Mouse (Mus musculus): ENCODE measurements around the gene Ifnb1. TPM values are rescaled to one million over a fixed set of nuclear protein-coding genes. Genes with fewer than 3 reads are reported as not detected.

Ifnb1 gene
- total and polyA plus RNA-seq, 3 experiments, result not detected

DNA sequence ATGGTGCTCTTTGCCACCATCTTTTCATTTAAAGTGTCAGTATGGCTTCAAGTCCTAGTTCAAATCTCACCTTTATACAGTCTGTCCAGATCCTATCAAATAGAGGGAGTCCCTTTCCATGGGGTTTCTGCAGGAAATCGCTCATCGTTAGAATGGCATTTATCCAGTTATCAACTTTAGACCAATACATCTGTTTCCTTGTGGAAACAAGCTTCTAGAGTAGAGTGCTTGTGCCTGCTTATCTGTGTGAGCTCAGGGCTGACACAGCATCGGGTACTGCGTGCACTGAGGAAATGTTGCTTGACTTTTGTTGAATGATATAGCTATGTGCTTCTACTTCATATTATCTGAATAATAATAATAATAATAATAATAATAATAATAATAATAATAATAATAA is 8.8 kb downstream of the Ifnb1 start:
- no peak for DNase-seq (ENCODE audit: extremely low read depth)

DNA sequence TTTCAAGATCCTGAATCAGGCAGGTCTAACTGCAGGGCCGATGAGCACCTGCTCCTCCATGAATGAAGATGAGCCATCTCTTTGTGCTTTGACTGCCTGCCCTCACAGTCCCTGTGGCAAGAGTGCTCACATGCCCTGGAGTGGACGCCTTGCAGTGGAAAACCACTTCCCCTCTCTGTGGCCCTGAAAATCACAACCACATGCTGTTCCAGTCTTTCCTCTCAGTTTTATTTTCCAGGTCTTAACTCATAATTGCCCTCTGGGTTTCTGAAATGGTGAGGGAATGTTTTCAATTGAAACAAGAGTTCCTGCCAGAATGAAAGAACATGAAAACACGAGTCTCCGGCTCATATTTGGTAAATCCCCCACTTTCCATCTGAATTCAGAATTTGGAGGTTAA is 18.8 kb downstream of the Ifnb1 start:
- H3K27me3 ChIP-seq (replicated peaks), result no peaks in the 10 kb centered on the region
- H3K36me3 ChIP-seq (replicated peaks in 1 of 2; ENCODE audit: control insufficient read depth in 1 of 2, insufficient read depth in 1 of 2, low read length in 1 of 2), result no peaks in the 10 kb centered on the region
- dilution Hi-C loops (cut with MboI; ENCODE audit: extremely low pct_ligation_motif_present, extremely low pct_unique_long_range_greater_than_20kb, low sequenced_read_pairs), result no loop called here
- TF ChIP-seq BHLHE40 (IDR thresholded peaks at IDR 0.05; ENCODE audit: low read depth, low read length) (peak; percentile 55), ZNF384 (IDR thresholded peaks at IDR 0.05; ENCODE audit: low read depth, low read length) (peak; percentile 83), EP300 (IDR thresholded peaks at IDR 0.05; ENCODE audit: low read length) (peak; percentile 37; the same call in 1 of the 2 replicates), CHD1 (IDR thresholded peaks at IDR 0.05; ENCODE audit: low read depth, low read length) (no peak)
- H3K4me1 ChIP-seq (ENCODE audit: control insufficient read depth in 1 of 2, insufficient read depth in 2 of 2), result peaks cover 0 to 6% of the 10 kb centered on the region in 2 experiments; a peak in 2 of 4 replicates
- in situ Hi-C loops (cut with MboI; ENCODE audit: low pct_ligation_motif_present, low pct_unique_long_range_greater_than_20kb, low sequenced_read_pairs), result no loop called here
- peak; percentile 16 for DNase-seq (ENCODE audit: extremely low read depth)
- peak overlapping the region; percentile 36; the same call in 1 of the 2 replicates for H3K4me2 ChIP-seq (ENCODE audit: insufficient read depth, low read depth, poor library complexity, severe bottlenecking)
- no peaks in the 10 kb centered on the region for H3K79me2 ChIP-seq (replicated peaks; ENCODE audit: control insufficient read depth, extremely low read depth, insufficient read depth, poor library complexity, severe bottlenecking)
- H3K4me3 ChIP-seq (replicated peaks in 1 of 3; ENCODE audit: low read depth in 2 of 3, low read length in 2 of 3, poor library complexity in 1 of 3), result no peak overlapping the region
- no peak overlapping the region for H3K9ac ChIP-seq (ENCODE audit: insufficient read depth, low read depth)
- H3K27ac ChIP-seq (ENCODE audit: insufficient read depth, low read depth), result no peak overlapping the region
- no peaks in the 10 kb centered on the region for H3K9me3 ChIP-seq (replicated peaks; ENCODE audit: low read length)

More for the DNA sequence above, 8.8 kb downstream of the Ifnb1 start:
- Histone ChIP-seq H3K27me3 (replicated peaks) (no peaks in the 10 kb centered on the region), H3K4me1 (ENCODE audit: control insufficient read depth in 1 of 2, insufficient read depth in 2 of 2) (peaks cover 0 to 3% of the 10 kb centered on the region in 2 experiments; a peak in 1 of 4 replicates), H3K79me2 (replicated peaks; ENCODE audit: control insufficient read depth, extremely low read depth, insufficient read depth, poor library complexity, severe bottlenecking) (no peaks in the 10 kb centered on the region), H3K4me3 (replicated peaks in 1 of 3; ENCODE audit: low read depth in 2 of 3, low read length in 2 of 3, poor library complexity in 1 of 3) (no peak overlapping the region), H3K27ac (ENCODE audit: insufficient read depth, low read depth) (no peak overlapping the region), H3K9ac (ENCODE audit: insufficient read depth, low read depth) (no peak overlapping the region), H3K4me2 (ENCODE audit: insufficient read depth, low read depth, poor library complexity, severe bottlenecking) (no peak overlapping the region), H3K36me3 (replicated peaks in 1 of 2; ENCODE audit: control insufficient read depth in 1 of 2, insufficient read depth in 1 of 2, low read length in 1 of 2) (no peaks in the 10 kb centered on the region), H3K9me3 (replicated peaks; ENCODE audit: low read length) (no peaks in the 10 kb centered on the region)
- dilution Hi-C loops (cut with MboI; ENCODE audit: extremely low pct_ligation_motif_present, extremely low pct_unique_long_range_greater_than_20kb, low sequenced_read_pairs), result no loop called here
- TF ChIP-seq POLR2AphosphoS2 (IDR thresholded peaks at IDR 0.05; ENCODE audit: low read depth, low read length) (no peak), MEF2A (IDR thresholded peaks at IDR 0.05; ENCODE audit: borderline replicate concordance, low read depth, low read length) (no peak), POLR2A (IDR thresholded peaks at IDR 0.05; ENCODE audit: low read depth, low read length) (no peak), ETS1 (conservative IDR thresholded peaks at IDR 0.05; ENCODE audit: low read depth, low read length) (no peak), MXI1 (IDR thresholded peaks at IDR 0.05; ENCODE audit: low read depth, low read length) (no peak), ZC3H11A (IDR thresholded peaks at IDR 0.05; ENCODE audit: low read depth, low read length) (no peak), JUN (IDR thresholded peaks at IDR 0.05; ENCODE audit: insufficient read depth, low read depth, low read length) (no peak)
- in situ Hi-C loops (cut with MboI; ENCODE audit: low pct_ligation_motif_present, low pct_unique_long_range_greater_than_20kb, low sequenced_read_pairs), result no loop called here

DNA sequence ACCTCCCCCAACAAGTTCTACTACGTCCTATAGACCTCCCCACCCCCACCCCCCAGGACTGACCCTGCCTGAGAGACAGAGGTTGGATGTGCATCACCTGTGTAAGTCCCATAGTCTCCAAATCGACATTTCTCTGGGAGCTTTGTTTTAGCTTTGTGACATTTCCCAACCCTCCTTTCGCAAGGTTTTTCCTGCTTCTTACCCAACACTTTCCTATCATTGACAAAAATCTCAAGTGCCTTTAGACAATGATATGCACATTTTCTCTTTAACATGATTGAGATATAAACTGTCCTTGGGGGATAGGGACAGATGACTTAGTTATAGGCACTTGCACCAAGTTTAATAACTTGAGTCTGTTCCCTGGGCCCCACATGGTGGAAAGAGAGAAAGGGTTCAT is 21.3 kb downstream of the Ifnb1 start:
- no peak overlapping the region for H3K4me2 ChIP-seq (ENCODE audit: insufficient read depth, low read depth, poor library complexity, severe bottlenecking)
- no peak overlapping the region for H3K4me3 ChIP-seq (replicated peaks in 1 of 3; ENCODE audit: low read depth in 2 of 3, low read length in 2 of 3, poor library complexity in 1 of 3)
- H3K36me3 ChIP-seq (replicated peaks in 1 of 2; ENCODE audit: control insufficient read depth in 1 of 2, insufficient read depth in 1 of 2, low read length in 1 of 2), result no peaks in the 10 kb centered on the region
- H3K27me3 ChIP-seq (replicated peaks), result peaks cover 2% of the 10 kb centered on the region
- peaks cover 0 to 6% of the 10 kb centered on the region in 2 experiments; a peak in 2 of 4 replicates for H3K4me1 ChIP-seq (ENCODE audit: control insufficient read depth in 1 of 2, insufficient read depth in 2 of 2)
- no peaks in the 10 kb centered on the region for H3K79me2 ChIP-seq (replicated peaks; ENCODE audit: control insufficient read depth, extremely low read depth, insufficient read depth, poor library complexity, severe bottlenecking)
- H3K9ac ChIP-seq (ENCODE audit: insufficient read depth, low read depth), result no peak overlapping the region
- in situ Hi-C loops (cut with MboI; ENCODE audit: low pct_ligation_motif_present, low pct_unique_long_range_greater_than_20kb, low sequenced_read_pairs) (no loop called here), dilution Hi-C loops (cut with MboI; ENCODE audit: extremely low pct_ligation_motif_present, extremely low pct_unique_long_range_greater_than_20kb, low sequenced_read_pairs) (no loop called here)
- no peak for DNase-seq (ENCODE audit: extremely low read depth)
- no peak overlapping the region for H3K27ac ChIP-seq (ENCODE audit: insufficient read depth, low read depth)
- H3K9me3 ChIP-seq (replicated peaks; ENCODE audit: low read length), result no peaks in the 10 kb centered on the region
- no peak for TF ChIP-seq RAD21 (IDR thresholded peaks at IDR 0.05; ENCODE audit: low read depth, low read length)
- TF ChIP-seq MAFK (IDR thresholded peaks at IDR 0.05; ENCODE audit: insufficient replicate concordance, low read length), result no peak
- no peak for TF ChIP-seq RCOR1 (conservative IDR thresholded peaks at IDR 0.05; ENCODE audit: low read depth, low read length)
- no peak for TF ChIP-seq EP300 (IDR thresholded peaks at IDR 0.05; ENCODE audit: low read length)
- TF ChIP-seq SMC3 (IDR thresholded peaks at IDR 0.05; ENCODE audit: low read depth, low read length), result no peak
- TF ChIP-seq TCF12 (IDR thresholded peaks at IDR 0.05; ENCODE audit: low read depth, low read length), result no peak
- no peak for TF ChIP-seq POLR2AphosphoS2 (IDR thresholded peaks at IDR 0.05; ENCODE audit: low read depth, low read length)
- TF ChIP-seq ETS1 (conservative IDR thresholded peaks at IDR 0.05; ENCODE audit: low read depth, low read length), result no peak
